In genomic region chr4:13098849-13099248, GRCm38 (mm10) we compare ENCODE assay signal across 9 mouse cellular contexts.
DNase-seq lines count a peak whose midpoint lies in the region; ATAC-seq lines count a peak whose summit lies in the region.
"Had no signal": no experiment of that assay in that cellular context is flagged by ENCODE, and none has a peak within 500 bp of the region (broad histone marks: within the 10 kb centered on the region; RNA-seq: fewer than 3 reads in every experiment).

No protein-coding gene starts in this region.

- 45% methylated on average over 3 of the region's 3 CpGs for WGBS in neural tube, embryonic 15.5 days

- H3K4me3 ChIP-seq in neural tube, embryonic 15.5 days (replicated peaks) = no peak overlapping the region
- H3K4me3 ChIP-seq: neural tube, embryonic 13.5 days had no signal

- peak; percentile 43 for DNase-seq in neural tube, embryonic 10.5 days (ENCODE audit: extremely low spot score, low spot score)
- DNase-seq in adrenal gland, adult 2 months = peak; percentile 66
- DNase-seq in embryo, embryonic 10 days (ENCODE audit: low spot score) = peak; percentile 71
- peak; percentile 72 to 83 for DNase-seq in heart, postnatal 10 days
- peak; percentile 25 to 67 for DNase-seq in left cerebral cortex, adult 8-10 months (ENCODE audit: low spot score in 2 of 2)
- DNase-seq in retina, postnatal 1 day = peak; percentile 55
- no peak for DNase-seq in MN1 (ENCODE audit: low spot score)

- H3K27ac ChIP-seq in neural tube, embryonic 15.5 days (replicated peaks) = no peak overlapping the region
- H3K27ac ChIP-seq: neural tube, embryonic 13.5 days had no signal

- no peaks in the 10 kb centered on the region for H3K27me3 ChIP-seq in neural tube, embryonic 15.5 days (replicated peaks)
- H3K27me3 ChIP-seq: neural tube, embryonic 13.5 days had no signal

- peaks cover 4% of the 10 kb centered on the region; the same call in 1 of the 2 replicates for H3K4me1 ChIP-seq in neural tube, embryonic 15.5 days

- H3K9ac ChIP-seq in neural tube, embryonic 15.5 days (replicated peaks) = no peak overlapping the region
- H3K9ac ChIP-seq: neural tube, embryonic 13.5 days had no signal

- H3K36me3 ChIP-seq in neural tube, embryonic 15.5 days = no peaks in the 10 kb centered on the region
- H3K36me3 ChIP-seq: neural tube, embryonic 13.5 days had no signal

- H3K9me3 ChIP-seq in neural tube, embryonic 15.5 days (replicated peaks) = no peaks in the 10 kb centered on the region
- H3K9me3 ChIP-seq: neural tube, embryonic 13.5 days had no signal

- no peak overlapping the region for H3K4me2 ChIP-seq in neural tube, embryonic 15.5 days
- H3K4me2 ChIP-seq: neural tube, embryonic 13.5 days had no signal

- no peak for ATAC-seq in neural tube, embryonic 15.5 days (ENCODE audit: low FRiP score)

- intact Hi-C loops in heart, postnatal 10 days (cut with DNase I) = loop anchor here (2.0 to 10.0 kb wide), 4 partner anchors 562 to 1338 kb away; no protein-coding TSS in a partner anchor
